Mouse (Mus musculus): ENCODE measurements around the gene Abi3.

GRCm38 (mm10) chr11:95835832-95836231 lies 6.4 kb downstream of the Abi3 start:
- TF ChIP-seq POLR2A (IDR thresholded peaks at IDR 0.05; ENCODE audit: borderline replicate concordance, low read depth, low read length) (no peak), CTCF (IDR thresholded peaks at IDR 0.05; ENCODE audit: low read depth, low read length) (no peak)
